Mouse (Mus musculus) heart, postnatal 14 days (tissue): ENCODE measurements at regions not wholly inside any gene's neighbourhood (a gene's known extent, or its start where the extent isn't known, plus 50 kb on each side); places are given as distances from the start of the nearest gene placed in this dataset.

Experiments used
- DNase-seq, 2 experiments: peaks; one replicate each; pipeline ENCODE4 v3.0.0; 2021 to 2022
- intact Hi-C: fragments of 180-260 bp; cut with DNase I; formaldehyde crosslinking; loops from one replicate; pipeline ENCODE4 v1.15.1; 2025

- intact Hi-C loops, result no loop called here
- no peak for DNase-seq
Observed at GRCm38 (mm10) chr5:80484676-80485075, 535.3 kb upstream of the Adgrl3 start.

DNA sequence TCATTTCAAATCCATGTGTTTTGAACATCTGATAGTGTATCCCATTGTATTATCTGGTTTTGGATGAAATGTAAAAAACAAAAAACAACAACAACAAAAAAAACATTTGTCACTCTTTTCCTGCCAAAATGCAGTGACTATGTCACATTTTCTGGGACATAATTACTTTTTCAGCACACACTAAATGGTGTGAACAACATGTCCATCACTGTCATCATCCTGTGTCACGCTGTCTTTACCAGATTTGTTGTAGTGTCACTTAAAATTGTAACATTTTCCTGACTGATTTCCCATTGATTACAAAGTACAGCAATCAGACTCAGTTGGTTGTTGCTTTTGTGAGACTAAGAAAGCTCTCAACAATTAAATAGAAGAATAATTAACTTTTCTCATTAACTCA, 531.6 kb upstream of the Adgrl3 start:
- DNase-seq, result no peak
- intact Hi-C loops, result no loop called here

- DNase-seq, result peak; percentile 6 to 36
- intact Hi-C loops, result no loop called here
Observed at GRCm38 (mm10) chr5:80508672-80509071, 511.3 kb upstream of the Adgrl3 start.

DNA sequence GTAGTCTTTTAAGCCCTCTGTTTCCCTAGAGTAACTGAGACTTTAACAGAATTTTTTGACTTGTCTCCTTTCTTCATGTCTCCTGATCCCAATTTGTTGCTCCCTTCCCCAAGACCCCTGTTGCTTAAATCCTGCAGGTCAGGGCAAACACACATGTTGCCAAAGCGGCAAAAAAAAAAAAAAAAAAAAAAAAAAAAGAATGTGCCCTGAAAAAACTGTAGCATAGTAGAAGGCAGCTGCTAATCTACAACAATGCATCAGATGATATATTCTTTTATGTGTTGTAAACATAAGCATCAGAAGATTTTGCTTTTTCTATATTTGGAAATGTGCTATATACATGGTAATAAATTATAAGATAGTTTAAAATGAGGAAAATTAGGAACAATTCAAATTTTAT, 479.9 kb upstream of the Adgrl3 start:
- DNase-seq, result no peak
- intact Hi-C loops, result no loop called here

DNA sequence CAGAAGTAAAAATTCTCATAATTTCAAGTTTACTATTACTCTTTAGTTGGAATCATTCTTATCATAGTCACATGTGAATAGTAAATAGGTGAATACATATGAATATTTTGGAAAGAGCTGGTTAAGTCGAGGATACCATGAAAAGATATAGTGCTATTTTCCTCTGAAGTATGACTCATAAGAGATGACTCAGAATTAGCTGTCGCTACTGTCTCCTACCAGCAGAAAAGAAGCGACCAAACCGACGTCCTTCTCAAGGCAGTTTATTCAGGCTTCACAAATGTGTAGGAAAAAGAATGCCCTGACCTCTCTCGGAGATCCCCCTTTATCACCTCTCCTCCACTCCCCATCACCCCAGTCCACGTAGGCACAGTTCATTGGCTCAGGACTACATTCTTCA, 468.3 kb upstream of the Adgrl3 start:
- DNase-seq, result no peak
- intact Hi-C loops, result no loop called here

- intact Hi-C loops, result no loop called here
Observed at GRCm38 (mm10) chr5:80578741-80579140, 441.2 kb upstream of the Adgrl3 start.

GRCm38 (mm10) chr5:80611571-80611970, 408.4 kb upstream of the Adgrl3 start:
- DNase-seq, result no peak
- intact Hi-C loops, result no loop called here

More at GRCm38 (mm10) chr5:80578741-80579140, 441.2 kb upstream of the Adgrl3 start:
- no peak for DNase-seq

- intact Hi-C loops, result no loop called here
- DNase-seq, result no peak
Observed at GRCm38 (mm10) chr5:80627225-80627624, 392.7 kb upstream of the Adgrl3 start.

DNA sequence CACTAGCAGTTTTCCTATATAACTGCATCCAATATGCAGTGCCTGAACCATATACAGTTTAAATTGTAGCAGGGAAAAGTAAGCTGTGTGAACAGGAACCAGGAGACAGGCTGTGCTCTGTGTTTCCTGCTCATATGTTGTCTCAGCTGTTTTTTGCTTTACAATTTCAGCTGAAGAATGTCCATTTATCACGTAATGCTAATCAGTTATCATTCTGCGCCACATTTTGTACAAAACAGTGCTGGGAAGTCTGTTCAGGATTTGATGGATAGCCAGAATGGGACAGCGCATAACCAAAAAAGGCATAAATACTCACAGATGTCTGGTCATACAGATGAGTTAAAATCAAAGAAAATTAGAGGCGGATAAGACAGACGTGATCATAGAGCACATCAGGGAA, 360.9 kb upstream of the Adgrl3 start:
- no peak for DNase-seq
- intact Hi-C loops, result no loop called here

GRCm38 (mm10) chr5:80659530-80659929, 360.4 kb upstream of the Adgrl3 start:
- no peak for DNase-seq
- intact Hi-C loops, result no loop called here

GRCm38 (mm10) chr5:80670258-80670947, 349.5 kb upstream of the Adgrl3 start:
- intact Hi-C loops, result no loop called here

GRCm38 (mm10) chr5:80683431-80683830, 336.5 kb upstream of the Adgrl3 start:
- intact Hi-C loops, result no loop called here
- no peak for DNase-seq

More at GRCm38 (mm10) chr5:80670258-80670947, 349.5 kb upstream of the Adgrl3 start:
- no peak for DNase-seq

- intact Hi-C loops, result no loop called here
- no peak for DNase-seq
Observed at GRCm38 (mm10) chr5:80700848-80701247, 319.1 kb upstream of the Adgrl3 start.

- no peak for DNase-seq
- intact Hi-C loops, result no loop called here
Observed at GRCm38 (mm10) chr5:80704732-80705131, 315.2 kb upstream of the Adgrl3 start.

- intact Hi-C loops, result no loop called here
- DNase-seq, result peak; percentile 18 to 37
Observed at GRCm38 (mm10) chr5:80706645-80707056, 313.3 kb upstream of the Adgrl3 start.
